Mouse (Mus musculus): ENCODE data around the gene Taf5. TPM values are rescaled to one million over a fixed set of nuclear protein-coding genes. Genes with fewer than 3 reads are reported as not detected.

Taf5 gene
- polyA plus RNA-seq, 1 experiment from 2014 or later, result 8.7 TPM

Other genes starting within 250 kb of the Taf5 start
- gene Ina, start 53.0 kb upstream of the Taf5 start, polyA plus RNA-seq (2016; fragmentation: Nextera tagmentation; extraction: Ambion mirVana), result 0.11 and 0.15 TPM in 2 replicates
- 75.4 and 89.8 TPM in 2 replicates for gene Nt5c2, start 52.6 kb upstream of the Taf5 start, polyA plus RNA-seq (2016; fragmentation: Nextera tagmentation; extraction: Ambion mirVana)
- gene Pcgf6, start 16.8 kb upstream of the Taf5 start, polyA plus RNA-seq (2016; fragmentation: Nextera tagmentation; extraction: Ambion mirVana), result 35.3 and 38.2 TPM in 2 replicates
- gene Usmg5, start 22.9 kb downstream of the Taf5 start, polyA plus RNA-seq (2016; fragmentation: Nextera tagmentation; extraction: Ambion mirVana), result 1,161 and 1,186 TPM in 2 replicates
- gene Pdcd11, start 23.0 kb downstream of the Taf5 start, polyA plus RNA-seq (2016; fragmentation: Nextera tagmentation; extraction: Ambion mirVana), result 13.8 and 14.5 TPM in 2 replicates
- gene Calhm2, start 70.5 kb downstream of the Taf5 start, polyA plus RNA-seq (2016; fragmentation: Nextera tagmentation; extraction: Ambion mirVana), result 2.8 and 3.7 TPM in 2 replicates
- not detected in 2 replicates for gene Calhm1, start 76.5 kb downstream of the Taf5 start, polyA plus RNA-seq (2016; fragmentation: Nextera tagmentation; extraction: Ambion mirVana)
- gene Calhm3, start 90.0 kb downstream of the Taf5 start, polyA plus RNA-seq (2016; fragmentation: Nextera tagmentation; extraction: Ambion mirVana), result not detected in 2 replicates
- 5.7 and 7.7 TPM in 2 replicates for gene Neurl1a, start 111.1 kb downstream of the Taf5 start, polyA plus RNA-seq (2016; fragmentation: Nextera tagmentation; extraction: Ambion mirVana)